Mouse (Mus musculus): ENCODE results near the gene Traf3ip3. TPM values are rescaled to one million over a fixed set of nuclear protein-coding genes. Genes with fewer than 3 reads are reported as not detected.
A peak's percentile ranks its signal among the peaks of the same experiment; 100 is the strongest.

Gene Traf3ip3
- total RNA-seq, 1 experiment: 0.67 TPM

DNA sequence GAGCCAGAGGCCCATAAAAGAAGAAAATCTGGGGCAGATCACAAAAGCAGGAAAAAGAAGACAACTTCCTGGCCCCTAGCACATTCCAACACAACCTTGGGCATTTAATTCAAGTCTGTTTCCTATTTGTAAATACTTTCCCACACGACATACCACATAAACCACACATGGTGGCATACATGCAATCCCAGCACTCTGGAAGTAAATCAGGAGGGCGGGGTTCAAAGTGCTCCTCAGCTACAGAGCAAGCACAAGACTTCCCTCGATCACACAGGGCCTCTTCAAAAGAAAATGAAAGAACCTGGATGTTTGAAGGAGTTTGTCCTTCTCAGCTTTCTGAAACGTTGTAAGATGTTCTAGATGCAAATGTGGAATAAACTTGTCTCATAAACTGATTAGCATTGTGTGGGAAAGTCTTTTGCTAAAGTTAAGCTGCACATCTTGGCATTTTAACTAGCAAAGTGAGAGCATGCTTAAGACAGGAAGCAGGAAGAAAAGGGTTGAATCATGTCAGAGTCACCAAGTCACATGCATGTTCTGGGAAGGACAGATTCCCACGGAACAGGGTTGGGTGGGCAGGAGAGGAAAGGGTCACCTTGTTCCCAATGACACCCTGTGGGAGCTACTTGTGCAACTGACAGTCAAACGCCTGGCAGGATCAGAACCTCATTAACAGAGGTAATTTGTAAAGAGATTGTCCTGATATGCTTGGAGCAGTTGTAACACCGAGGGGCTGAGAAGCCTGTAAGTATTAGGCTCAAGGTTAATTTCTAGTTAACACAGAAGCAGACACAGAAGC lies 25.4 kb upstream of the Traf3ip3 start:
- H3K9me3 ChIP-seq (ENCODE audit: control insufficient read depth, insufficient read depth, low read depth, low read length): no peaks in the 10 kb centered on the region
- in situ Hi-C loops (cut with MboI; ENCODE audit: low sequenced_read_pairs in 2 of 2, unreplicated experiment in 2 of 2): no loop called here
- no peaks in the 10 kb centered on the region for H3K4me1 ChIP-seq (ENCODE audit: control insufficient read depth in 2 of 2, insufficient read depth in 2 of 2, low read length in 2 of 2, poor library complexity in 1 of 2)
- no peak for TF ChIP-seq CHD2 (IDR thresholded peaks at IDR 0.05; ENCODE audit: low read depth, low read length)
- no peak for DNase-seq (ENCODE audit: low read depth, low spot score)
- no peak overlapping the region for H3K9ac ChIP-seq (ENCODE audit: insufficient read depth, low read depth, low read length, poor library complexity, severe bottlenecking)
- H3K27ac ChIP-seq (ENCODE audit: insufficient read depth, low read depth, low read length, poor library complexity, severe bottlenecking): no peak overlapping the region
- H3K36me3 ChIP-seq (ENCODE audit: control insufficient read depth, insufficient read depth, low read length, poor library complexity, severe bottlenecking): no peaks in the 10 kb centered on the region
- H3K4me3 ChIP-seq (ENCODE audit: insufficient read depth in 1 of 2, low read depth in 1 of 2, low read length in 2 of 2, poor library complexity in 1 of 2, severe bottlenecking in 1 of 2): no peak overlapping the region

DNA sequence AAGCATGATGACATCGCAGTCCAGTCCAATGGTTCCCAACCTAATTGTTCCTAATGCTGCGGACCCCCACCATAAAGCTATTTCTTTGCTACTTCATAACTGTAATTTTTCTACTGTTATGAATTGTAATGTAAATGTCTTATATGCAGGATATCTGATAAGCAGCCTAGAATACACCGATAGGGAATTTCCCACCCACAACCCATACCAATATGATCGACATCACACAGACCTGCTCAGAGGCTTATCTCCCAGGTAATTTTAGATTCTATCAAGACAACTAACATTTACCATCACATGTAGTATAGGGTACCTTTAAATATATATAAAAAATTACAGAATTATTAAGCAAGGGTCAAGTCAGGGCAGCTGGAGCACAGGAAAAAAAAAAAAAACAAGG lies 24.6 kb upstream of the Traf3ip3 start:
- in situ Hi-C loops (cut with MboI; ENCODE audit: low sequenced_read_pairs in 2 of 2, unreplicated experiment in 2 of 2): no loop called here
- no peak overlapping the region for H3K4me3 ChIP-seq (ENCODE audit: insufficient read depth in 1 of 2, low read depth in 1 of 2, low read length in 2 of 2, poor library complexity in 1 of 2, severe bottlenecking in 1 of 2)
- no peaks in the 10 kb centered on the region for H3K9me3 ChIP-seq (ENCODE audit: control insufficient read depth, insufficient read depth, low read depth, low read length)
- H3K4me1 ChIP-seq (ENCODE audit: control insufficient read depth in 2 of 2, insufficient read depth in 2 of 2, low read length in 2 of 2, poor library complexity in 1 of 2): no peaks in the 10 kb centered on the region
- H3K36me3 ChIP-seq (ENCODE audit: control insufficient read depth, insufficient read depth, low read length, poor library complexity, severe bottlenecking): no peaks in the 10 kb centered on the region
- TF ChIP-seq MAFK (IDR thresholded peaks at IDR 0.05; ENCODE audit: insufficient read depth, low read depth, low read length): no peak
- no peak for TF ChIP-seq ZNF384 (IDR thresholded peaks at IDR 0.05; ENCODE audit: low read depth, low read length)
- no peak for TF ChIP-seq HCFC1 (IDR thresholded peaks at IDR 0.05; ENCODE audit: borderline replicate concordance, insufficient read depth, low read length)
- TF ChIP-seq CHD2 (IDR thresholded peaks at IDR 0.05; ENCODE audit: low read depth, low read length): no peak
- no peak for TF ChIP-seq ZC3H11A (IDR thresholded peaks at IDR 0.05; ENCODE audit: borderline replicate concordance, low read depth, low read length)
- no peak for DNase-seq (ENCODE audit: low read depth, low spot score)
- H3K27ac ChIP-seq (ENCODE audit: insufficient read depth, low read depth, low read length, poor library complexity, severe bottlenecking): no peak overlapping the region
- no peak overlapping the region for H3K9ac ChIP-seq (ENCODE audit: insufficient read depth, low read depth, low read length, poor library complexity, severe bottlenecking)

DNA sequence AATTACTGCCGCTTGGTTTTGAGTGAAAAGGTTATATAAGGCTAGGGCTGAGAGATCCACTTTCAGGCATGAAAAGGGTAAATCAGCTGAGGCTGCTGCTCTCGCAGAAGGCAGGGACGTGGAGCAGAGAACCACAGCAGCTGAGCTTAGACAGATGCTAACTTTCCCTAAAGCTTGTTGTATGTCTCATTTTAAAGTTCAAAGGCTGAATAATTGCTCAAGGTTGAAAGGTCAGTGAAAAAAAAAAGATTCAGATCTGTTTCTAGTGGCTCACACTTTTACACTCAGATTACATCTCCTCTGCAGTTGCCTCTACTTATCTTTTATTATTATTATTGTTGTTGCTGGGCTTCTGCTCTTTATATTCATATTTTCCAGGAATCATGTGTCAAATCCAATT lies 24.0 kb upstream of the Traf3ip3 start:
- TF ChIP-seq CHD2 (IDR thresholded peaks at IDR 0.05; ENCODE audit: low read depth, low read length): no peak
- no peak for TF ChIP-seq ZC3H11A (IDR thresholded peaks at IDR 0.05; ENCODE audit: borderline replicate concordance, low read depth, low read length)
- no peak for TF ChIP-seq HCFC1 (IDR thresholded peaks at IDR 0.05; ENCODE audit: borderline replicate concordance, insufficient read depth, low read length)
- TF ChIP-seq ZNF384 (IDR thresholded peaks at IDR 0.05; ENCODE audit: low read depth, low read length): no peak
- TF ChIP-seq MAFK (IDR thresholded peaks at IDR 0.05; ENCODE audit: insufficient read depth, low read depth, low read length): no peak
- no peaks in the 10 kb centered on the region for H3K9me3 ChIP-seq (ENCODE audit: control insufficient read depth, insufficient read depth, low read depth, low read length)
- no peaks in the 10 kb centered on the region for H3K36me3 ChIP-seq (ENCODE audit: control insufficient read depth, insufficient read depth, low read length, poor library complexity, severe bottlenecking)
- no peak overlapping the region for H3K27ac ChIP-seq (ENCODE audit: insufficient read depth, low read depth, low read length, poor library complexity, severe bottlenecking)
- H3K4me1 ChIP-seq (ENCODE audit: control insufficient read depth in 2 of 2, insufficient read depth in 2 of 2, low read length in 2 of 2, poor library complexity in 1 of 2): no peaks in the 10 kb centered on the region
- no peak overlapping the region for H3K9ac ChIP-seq (ENCODE audit: insufficient read depth, low read depth, low read length, poor library complexity, severe bottlenecking)
- no peak overlapping the region for H3K4me3 ChIP-seq (ENCODE audit: insufficient read depth in 1 of 2, low read depth in 1 of 2, low read length in 2 of 2, poor library complexity in 1 of 2, severe bottlenecking in 1 of 2)
- DNase-seq (ENCODE audit: low read depth, low spot score): no peak
- in situ Hi-C loops (cut with MboI; ENCODE audit: low sequenced_read_pairs in 2 of 2, unreplicated experiment in 2 of 2): no loop called here

DNA sequence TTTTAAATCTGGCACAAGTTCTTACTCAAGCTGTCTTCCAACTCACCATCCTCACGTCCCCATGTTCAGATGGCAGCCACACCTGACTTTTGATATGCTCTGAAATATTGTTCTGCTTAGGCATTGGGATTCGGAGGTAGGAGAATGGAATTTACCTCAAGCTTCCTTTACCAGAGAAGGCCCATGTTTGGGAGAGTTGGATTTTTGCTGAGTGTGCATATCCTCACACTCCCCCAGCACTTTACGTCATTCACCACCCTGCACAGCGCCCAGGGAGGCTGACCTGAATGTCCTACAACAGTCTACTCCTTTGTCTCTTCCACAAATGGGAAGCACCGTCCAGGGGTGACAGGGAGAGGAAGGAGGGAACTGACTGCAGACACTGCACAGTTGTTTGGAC lies 18.9 kb upstream of the Traf3ip3 start:
- peak; percentile 77 for TF ChIP-seq MAFK (IDR thresholded peaks at IDR 0.05; ENCODE audit: insufficient read depth, low read depth, low read length)
- no peak for TF ChIP-seq CHD2 (IDR thresholded peaks at IDR 0.05; ENCODE audit: low read depth, low read length)
- Histone ChIP-seq H3K9ac (ENCODE audit: insufficient read depth, low read depth, low read length, poor library complexity, severe bottlenecking) (no peak overlapping the region), H3K9me3 (ENCODE audit: control insufficient read depth, insufficient read depth, low read depth, low read length) (no peaks in the 10 kb centered on the region), H3K4me3 (ENCODE audit: insufficient read depth in 1 of 2, low read depth in 1 of 2, low read length in 2 of 2, poor library complexity in 1 of 2, severe bottlenecking in 1 of 2) (no peak overlapping the region), H3K36me3 (ENCODE audit: control insufficient read depth, insufficient read depth, low read length, poor library complexity, severe bottlenecking) (no peaks in the 10 kb centered on the region), H3K27ac (ENCODE audit: insufficient read depth, low read depth, low read length, poor library complexity, severe bottlenecking) (no peak overlapping the region), H3K4me1 (ENCODE audit: control insufficient read depth in 2 of 2, insufficient read depth in 2 of 2, low read length in 2 of 2, poor library complexity in 1 of 2) (no peaks in the 10 kb centered on the region)
- DNase-seq (ENCODE audit: low read depth, low spot score): no peak
- in situ Hi-C loops (cut with MboI; ENCODE audit: low sequenced_read_pairs in 2 of 2, unreplicated experiment in 2 of 2): no loop called here

DNA sequence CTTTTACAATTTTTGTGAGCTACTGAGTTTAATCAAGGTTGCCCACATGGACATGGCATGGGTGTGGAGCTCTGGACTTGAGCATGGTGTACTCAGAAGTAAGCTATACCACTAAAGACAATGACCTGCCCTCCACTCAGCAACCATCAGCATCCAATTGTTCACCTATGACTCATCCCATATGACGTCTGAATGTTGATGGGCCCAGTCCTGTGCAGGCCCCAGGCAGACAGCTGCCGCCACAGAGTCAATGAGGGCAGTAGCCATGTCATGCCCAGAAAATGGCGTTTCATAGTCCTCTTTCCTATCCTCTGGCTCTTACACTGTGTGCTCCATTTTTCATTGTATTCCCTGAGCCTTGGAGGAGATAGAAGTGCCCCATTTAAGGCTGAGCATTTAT lies 14.5 kb upstream of the Traf3ip3 start:
- no peak for TF ChIP-seq CHD2 (IDR thresholded peaks at IDR 0.05; ENCODE audit: low read depth, low read length)
- no peak for TF ChIP-seq HCFC1 (IDR thresholded peaks at IDR 0.05; ENCODE audit: borderline replicate concordance, insufficient read depth, low read length)
- no peak for TF ChIP-seq ZC3H11A (IDR thresholded peaks at IDR 0.05; ENCODE audit: borderline replicate concordance, low read depth, low read length)
- no peak for TF ChIP-seq MAFK (IDR thresholded peaks at IDR 0.05; ENCODE audit: insufficient read depth, low read depth, low read length)
- no peak for TF ChIP-seq ZNF384 (IDR thresholded peaks at IDR 0.05; ENCODE audit: low read depth, low read length)
- H3K27ac ChIP-seq (ENCODE audit: insufficient read depth, low read depth, low read length, poor library complexity, severe bottlenecking): no peak overlapping the region
- H3K9ac ChIP-seq (ENCODE audit: insufficient read depth, low read depth, low read length, poor library complexity, severe bottlenecking): no peak overlapping the region
- H3K4me1 ChIP-seq (ENCODE audit: control insufficient read depth in 2 of 2, insufficient read depth in 2 of 2, low read length in 2 of 2, poor library complexity in 1 of 2): no peaks in the 10 kb centered on the region
- in situ Hi-C loops (cut with MboI; ENCODE audit: low sequenced_read_pairs in 2 of 2, unreplicated experiment in 2 of 2): no loop called here
- H3K9me3 ChIP-seq (ENCODE audit: control insufficient read depth, insufficient read depth, low read depth, low read length): no peaks in the 10 kb centered on the region
- no peak overlapping the region for H3K4me3 ChIP-seq (ENCODE audit: insufficient read depth in 1 of 2, low read depth in 1 of 2, low read length in 2 of 2, poor library complexity in 1 of 2, severe bottlenecking in 1 of 2)
- H3K36me3 ChIP-seq (ENCODE audit: control insufficient read depth, insufficient read depth, low read length, poor library complexity, severe bottlenecking): no peaks in the 10 kb centered on the region
- no peak for DNase-seq (ENCODE audit: low read depth, low spot score)

Data from ES-E14 (cell line).